Comparison of ENCODE assay signal across 17 mouse cellular contexts in genomic region chr8:104467463-104467862, GRCm38 (mm10). TPM values are rescaled to one million over a fixed set of nuclear protein-coding genes. Genes with fewer than 3 reads are reported as not detected.
"Had no signal": no experiment of that assay in that cellular context is flagged by ENCODE, and none has a peak within 500 bp of the region (broad histone marks: within the 10 kb centered on the region; RNA-seq: fewer than 3 reads in every experiment).

No protein-coding gene starts in this region.

- ATAC-seq: hindbrain, embryonic 16.5 days; inflammation-experienced regulatory T-cells, adult 6 months; intestine, embryonic 15.5 days; intestine, postnatal 0 days had no signal

- DNase-seq: gastrocnemius, adult 2 months; gastrocnemius, postnatal 10 days; gastrocnemius, postnatal 25 days; heart, adult 11 months; heart, adult 2 months; heart, postnatal 14 days; heart, postnatal 4 days; kidney, adult 18-20 months; kidney, adult 8-10 months; kidney, postnatal 10 days; kidney, postnatal 25 days; kidney, postnatal 4 days; liver had no signal

RNA-seq across cellular contexts. Expression of gene Terb1, which starts 42.2 kb away (rescaled TPM):
- total RNA-seq: gastrocnemius, adult 2 months; gastrocnemius, postnatal 10 days; heart, adult 2 months; heart, postnatal 14 days; heart, postnatal 4 days had no signal
